Mouse (Mus musculus) olfactory bulb, adult 2 months (tissue): ENCODE data around the gene Agbl5.

Experiments used
- CTCF ChIP-seq: fragments of 200-500 bp; IDR thresholded peaks from 2 replicates; pipeline ENCODE4 v1.5.1; 2012; ENCODE audit warnings: low read depth, mild to moderate bottlenecking, low read length, moderate library complexity; ENCODE audit not compliant: insufficient read depth
- POLR2A ChIP-seq: fragments of 200-500 bp; IDR thresholded peaks from 2 replicates; pipeline ENCODE4 v1.6.1; 2012; ENCODE audit warnings: mild to moderate bottlenecking, low read depth, low read length, moderate library complexity; ENCODE audit not compliant: insufficient read depth

DNA sequence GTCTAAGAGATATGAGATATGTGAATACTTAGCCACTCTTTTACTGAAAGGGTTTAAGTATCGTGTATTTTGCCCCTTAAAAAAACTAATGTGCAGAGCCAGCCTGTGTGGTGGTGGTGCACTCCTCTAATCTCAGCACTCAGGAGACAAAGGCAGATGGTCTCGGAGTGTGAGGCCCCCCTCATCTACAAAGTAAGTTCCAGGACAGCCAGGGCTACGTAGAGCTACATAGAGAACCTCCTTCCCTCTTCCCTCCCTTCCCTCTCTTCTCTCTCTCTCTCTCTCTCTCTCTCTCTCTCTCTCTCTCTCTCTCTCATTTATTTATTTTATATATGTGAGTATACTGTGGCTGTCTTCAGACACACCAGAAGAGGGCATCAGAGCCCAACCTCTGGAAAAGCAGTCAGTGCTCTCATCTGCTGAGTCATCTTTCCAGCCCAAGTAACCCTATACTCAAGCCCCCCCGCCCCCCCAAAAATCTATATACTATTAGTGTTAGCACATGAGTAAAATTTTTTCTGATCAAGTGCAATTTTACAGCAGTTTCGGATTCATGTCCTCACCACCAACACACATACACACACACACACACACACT is 9.0 kb upstream of the Agbl5 start:
- TF ChIP-seq CTCF (no peak), POLR2A (no peak)
